Mouse (Mus musculus): Measurements from ENCODE around the gene Krtcap3.

GRCm38 (mm10) chr5:31266101-31266500 lies 14.6 kb downstream of the Krtcap3 start:
- TF ChIP-seq CTCF (IDR thresholded peaks at IDR 0.05; ENCODE audit: insufficient read depth, low read depth, low read length) (no peak), POLR2A (IDR thresholded peaks at IDR 0.05; ENCODE audit: insufficient read depth, low read depth, low read length) (no peak)

All from olfactory bulb, adult 2 months (tissue).